Mouse (Mus musculus) embryo, embryonic 11 days (tissue): ENCODE data around the gene Strip1.
A peak's percentile ranks its signal among the peaks of the same experiment; 100 is the strongest.

Experiments used
- DNase-seq: peaks from one replicate; pipeline ENCODE4 v3.0.0-alpha.2; 2015

Gene Strip1

DNA sequence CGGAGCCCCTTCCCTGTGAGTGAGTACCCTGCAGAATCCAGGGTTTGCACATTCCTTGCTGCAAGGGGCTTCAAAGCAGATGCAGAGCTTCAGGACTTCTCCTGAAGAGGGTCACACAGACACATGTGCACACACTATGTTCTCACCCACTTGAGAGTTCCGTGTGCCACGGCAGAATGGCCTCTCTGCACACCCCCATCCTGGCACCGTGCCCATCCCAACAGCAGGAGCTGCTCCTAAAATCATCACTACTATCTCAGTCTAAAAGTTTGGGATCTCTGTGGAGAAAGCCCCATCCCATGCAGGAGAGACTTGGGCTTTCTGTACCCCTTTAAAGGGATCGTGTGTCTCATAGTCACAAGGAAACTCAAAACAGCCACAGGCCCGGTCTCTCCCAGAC lies 45.0 kb downstream of the Strip1 start:
- DNase-seq = no peak

DNA sequence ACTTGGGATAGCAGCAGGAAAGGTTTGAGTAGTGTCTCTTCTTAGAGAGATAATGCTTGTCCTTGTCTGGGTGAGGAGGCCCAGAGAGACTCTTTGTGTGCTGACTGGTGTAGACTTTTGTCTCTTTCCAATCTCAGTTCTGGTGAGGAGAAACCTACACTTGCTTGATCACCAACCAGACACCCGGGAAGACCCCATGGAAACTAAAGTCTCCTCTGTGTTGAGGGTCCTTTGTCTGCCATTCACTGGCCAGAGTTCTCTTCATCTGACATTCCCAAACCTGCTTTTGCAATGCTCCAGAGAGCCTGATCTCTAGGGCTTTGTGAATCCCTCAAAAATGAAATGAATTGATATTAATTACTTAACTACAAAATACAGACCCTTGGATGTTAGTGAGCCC lies 47.6 kb downstream of the Strip1 start:
- no peak for DNase-seq

DNA sequence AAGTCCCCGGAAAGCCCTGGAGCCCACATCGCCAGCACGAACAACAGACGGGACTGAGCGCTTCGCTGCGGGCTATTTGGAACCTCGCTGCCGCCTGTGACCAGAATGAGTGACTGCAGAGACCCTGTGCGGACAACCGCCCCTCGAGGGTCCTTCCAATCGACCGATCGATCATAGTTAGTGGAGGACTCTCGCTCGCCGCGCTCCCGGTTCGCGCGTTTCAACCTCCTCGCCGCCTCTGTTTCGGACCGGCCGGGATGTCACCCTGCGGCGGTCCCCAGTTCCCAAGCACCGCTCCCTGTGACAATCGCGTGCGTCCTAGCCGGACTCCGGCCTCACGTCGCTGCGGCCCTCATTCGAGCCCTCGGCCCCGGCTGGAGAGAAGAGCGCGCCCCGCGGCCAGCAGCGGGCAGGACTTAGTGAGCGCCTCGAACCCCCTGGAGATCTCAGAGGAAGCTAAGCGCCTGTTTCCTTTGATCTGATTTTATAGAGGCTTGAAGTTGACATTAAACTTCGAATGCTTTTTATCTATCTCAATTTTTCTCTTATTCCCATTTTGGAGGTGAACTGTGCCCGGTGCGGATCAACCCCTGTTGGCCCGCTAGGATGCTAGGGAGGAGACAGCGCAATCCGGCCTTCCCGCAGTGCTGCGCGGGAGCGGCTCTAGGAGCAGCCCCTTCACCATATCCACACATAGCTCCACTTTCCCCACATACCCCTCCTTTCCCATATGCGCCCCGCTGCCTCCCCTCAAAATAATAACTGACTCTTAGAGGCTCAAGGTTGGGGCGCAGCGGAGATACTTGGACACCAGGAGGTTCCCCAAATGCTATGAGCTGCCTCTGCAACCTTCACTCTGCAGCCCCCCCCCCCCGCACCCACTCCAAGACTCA lies 48.4 kb downstream of the Strip1 start:
- peak; percentile 68 for DNase-seq

DNA sequence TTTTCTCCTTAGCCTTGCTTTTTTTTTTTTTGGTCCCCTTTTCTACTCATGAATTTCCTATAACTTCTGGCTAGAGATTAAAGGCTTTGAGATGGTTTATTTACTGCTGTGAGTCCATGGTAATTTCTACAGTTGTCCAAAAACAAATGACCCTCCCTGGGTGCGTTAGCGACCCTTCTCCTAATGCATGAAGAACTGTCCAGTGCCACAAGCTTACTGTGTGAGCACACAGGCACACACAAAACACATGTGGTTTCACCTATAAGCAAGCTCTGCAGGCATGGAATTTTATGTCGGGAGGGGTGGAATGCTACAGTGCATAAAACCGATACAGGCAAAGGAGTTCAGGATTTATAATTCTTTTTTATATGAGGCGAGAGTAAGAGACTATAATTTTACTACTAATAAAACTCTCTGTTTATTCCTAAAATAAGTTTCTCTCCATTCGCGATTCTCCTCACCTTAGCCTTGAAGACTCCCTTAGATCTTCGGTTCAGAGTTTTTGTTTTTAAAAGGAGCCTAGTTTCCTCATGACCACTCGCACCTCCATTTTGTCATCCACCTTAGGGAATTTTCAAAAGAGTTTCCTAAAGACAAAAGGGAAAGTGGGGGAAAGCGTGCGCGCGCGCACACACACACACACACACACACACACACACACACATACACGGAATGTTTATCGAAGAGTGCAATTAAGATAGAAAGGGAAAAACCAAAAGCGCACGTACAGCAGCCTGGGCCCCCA lies 49.2 kb downstream of the Strip1 start:
- no peak for DNase-seq

DNA sequence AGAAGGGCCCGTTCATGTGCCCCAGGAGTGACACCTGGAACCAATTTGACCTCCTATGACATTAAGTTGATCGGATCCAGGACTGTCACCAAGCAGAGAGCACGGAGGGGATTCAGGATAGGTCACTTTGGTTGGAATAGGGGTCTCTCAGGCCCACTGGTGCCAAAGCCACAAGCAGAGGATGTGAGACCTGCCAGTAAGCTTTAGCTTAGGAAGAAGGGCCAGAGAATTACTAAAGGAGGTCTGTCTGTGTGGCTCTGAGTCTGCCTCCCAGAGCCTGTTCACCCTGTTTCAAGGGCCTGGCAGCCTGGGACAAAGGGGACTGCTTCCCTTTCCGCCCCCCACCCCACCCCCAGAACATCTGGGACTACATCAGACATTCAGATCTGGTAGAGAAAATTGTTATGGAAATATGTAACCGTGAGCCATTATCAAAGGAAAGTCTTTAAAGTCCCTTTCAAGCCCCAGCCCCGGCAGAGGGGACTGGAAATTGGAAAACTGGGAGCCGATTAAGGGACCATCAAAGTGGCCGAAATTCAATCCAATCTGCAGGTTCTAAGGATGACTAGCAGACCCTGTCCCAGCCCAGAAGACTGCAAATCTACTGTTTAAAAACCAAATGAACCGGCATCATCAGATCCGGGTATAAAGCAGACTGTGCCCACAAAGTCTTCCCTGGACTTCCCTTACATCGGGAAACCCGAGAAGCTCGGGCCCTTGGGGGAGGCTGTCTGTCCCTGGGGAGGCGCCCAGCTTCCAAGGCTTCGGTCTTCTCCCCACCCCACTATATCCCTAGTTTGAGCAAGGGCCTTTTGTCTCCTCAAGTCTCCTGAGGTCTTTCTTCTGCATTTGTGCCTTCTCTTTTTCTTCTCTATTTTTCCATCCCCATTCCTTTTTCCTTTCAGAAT lies 50.1 kb downstream of the Strip1 start:
- DNase-seq = no peak

DNA sequence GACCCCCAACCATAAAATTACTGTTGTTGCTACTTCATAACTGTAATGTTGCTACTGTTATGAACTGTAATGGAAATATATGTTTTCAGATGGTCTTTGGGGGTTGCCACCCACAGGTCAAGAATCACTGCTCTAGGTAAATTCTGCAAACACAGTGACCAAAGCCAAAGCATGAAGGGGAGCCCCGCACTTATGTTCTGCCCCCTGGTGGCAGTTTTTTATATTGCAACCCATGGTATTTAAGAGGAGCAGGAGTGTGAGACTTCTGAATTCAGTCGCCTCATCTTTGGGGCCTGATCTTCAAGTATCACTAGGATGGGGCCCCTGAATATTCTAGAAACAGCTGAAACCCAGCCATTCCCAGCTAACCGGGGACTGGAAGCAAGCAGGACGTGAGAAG lies 52.0 kb downstream of the Strip1 start:
- DNase-seq = peak; percentile 84

DNA sequence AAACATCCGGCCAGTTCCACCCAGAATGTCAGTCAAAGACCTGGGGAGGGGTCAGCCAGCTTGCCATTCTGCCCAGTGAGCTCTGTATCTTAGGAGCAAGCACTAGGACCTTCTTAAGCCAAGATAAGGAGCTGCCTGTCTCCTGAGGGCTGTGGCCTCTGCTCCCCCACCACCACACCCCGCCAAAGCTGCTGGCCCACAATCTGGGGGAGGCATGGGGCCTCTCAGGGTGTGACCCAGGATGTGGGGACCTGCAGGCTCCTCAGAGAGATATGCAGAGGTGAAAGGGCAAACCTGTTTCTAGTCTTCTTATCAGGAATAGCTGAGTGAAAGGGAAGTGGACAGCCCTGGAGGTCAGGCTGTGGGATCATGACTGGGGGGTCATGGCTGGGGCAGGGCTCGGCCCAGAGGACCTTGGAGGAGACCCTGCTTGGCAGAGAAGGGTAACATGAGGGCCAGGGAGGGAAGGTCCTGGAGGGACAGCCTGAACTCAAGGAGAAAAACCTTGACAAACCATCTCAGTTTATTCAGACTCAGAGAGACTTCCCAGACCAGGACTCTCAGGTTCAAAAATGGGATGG lies 53.6 kb downstream of the Strip1 start:
- no peak for DNase-seq

DNA sequence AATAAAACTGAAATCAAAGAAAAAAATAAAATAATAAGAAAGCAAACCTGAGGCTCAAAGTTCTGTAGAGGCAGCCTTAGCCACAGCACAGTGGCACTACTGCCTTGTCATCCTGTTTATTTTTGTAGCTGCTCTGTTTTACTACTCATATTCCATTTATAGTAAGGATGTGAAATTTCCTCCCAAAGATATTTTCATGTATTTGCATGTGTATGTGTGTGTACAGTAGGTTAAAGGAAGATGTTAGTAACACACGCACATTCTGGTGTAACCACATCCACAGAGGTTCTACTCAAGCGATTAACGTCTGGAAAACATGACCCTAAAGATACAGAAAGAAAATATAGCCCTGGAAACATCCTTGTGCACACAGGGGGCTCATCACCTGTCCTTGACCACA lies 54.7 kb downstream of the Strip1 start:
- no peak for DNase-seq

DNA sequence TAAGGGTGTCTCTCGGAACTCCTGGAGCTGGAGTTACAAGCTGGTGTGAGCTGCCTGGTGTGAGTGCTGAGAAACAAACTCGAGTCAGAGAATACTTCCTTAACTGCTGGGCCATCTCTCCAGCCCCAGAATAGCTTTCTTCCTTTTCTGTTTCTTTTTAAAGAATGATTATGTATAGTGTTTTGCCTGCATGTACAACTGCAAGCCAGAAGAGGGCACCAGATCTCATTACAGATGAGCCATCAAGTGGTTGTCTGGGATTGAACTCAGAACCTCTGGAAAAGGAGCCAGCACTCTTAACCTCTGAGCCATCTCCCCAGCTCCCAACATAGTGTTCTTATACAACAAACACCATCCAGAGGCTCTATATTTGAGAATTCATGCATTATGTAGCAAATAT lies 60.3 kb downstream of the Strip1 start:
- DNase-seq = no peak

DNA sequence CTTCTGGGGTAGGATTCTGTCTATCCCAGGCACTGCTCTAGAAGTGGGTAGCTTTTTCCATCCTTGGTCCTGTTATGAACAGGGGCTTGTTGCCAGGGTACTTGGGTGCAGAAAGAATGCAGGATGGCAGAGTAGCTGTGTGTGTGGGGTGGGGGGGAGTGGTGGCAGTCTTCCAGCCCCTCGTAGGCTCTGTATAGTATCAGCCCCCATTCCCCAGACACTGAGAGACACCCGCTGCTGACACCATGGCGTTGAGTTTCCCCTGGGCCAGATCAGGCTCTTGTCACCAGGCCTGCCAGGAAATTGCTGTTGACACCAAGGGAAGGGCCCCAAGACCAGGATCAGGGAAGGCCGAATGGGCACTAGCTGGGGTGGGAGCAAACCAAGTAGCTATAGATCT lies 62.8 kb downstream of the Strip1 start:
- DNase-seq = no peak

DNA sequence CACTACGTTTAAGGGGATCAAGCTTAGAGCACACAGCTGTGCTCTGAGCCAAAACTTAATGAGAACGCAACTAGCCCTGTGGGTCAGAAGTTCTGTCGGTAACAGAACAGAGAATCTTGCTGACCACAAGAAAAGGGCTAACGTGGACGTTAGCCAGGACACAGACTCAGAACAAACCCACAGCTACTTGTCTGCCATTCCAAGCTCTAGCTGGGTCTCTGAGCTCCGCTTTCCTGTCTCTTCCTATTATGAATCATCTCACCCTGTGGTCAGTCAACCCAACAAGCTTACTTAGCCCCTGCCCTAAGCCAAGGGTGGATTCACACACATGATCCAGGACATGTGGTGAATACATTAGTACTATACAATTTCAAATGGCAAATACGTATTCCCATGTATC lies 63.7 kb downstream of the Strip1 start:
- DNase-seq = no peak

DNA sequence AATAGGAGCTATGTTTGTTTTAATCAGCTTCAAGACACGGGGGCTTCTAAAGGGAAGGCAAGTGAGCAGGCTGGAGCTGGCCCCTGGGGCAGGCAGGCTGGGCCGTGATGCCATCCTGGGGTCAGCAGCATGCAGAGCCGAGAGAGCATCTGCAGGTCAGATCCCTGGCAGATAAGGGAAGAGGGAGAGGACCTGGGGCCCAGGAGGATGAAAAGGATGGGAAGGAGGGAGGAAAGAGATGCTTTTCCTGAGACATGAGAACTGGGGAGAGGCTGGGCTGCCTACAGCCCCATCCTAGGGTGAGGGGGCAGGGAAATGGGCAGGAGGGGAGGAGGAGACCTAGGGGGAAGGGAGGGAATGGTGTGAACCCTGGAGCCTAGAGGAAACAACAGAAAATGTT lies 66.2 kb downstream of the Strip1 start:
- DNase-seq = no peak

DNA sequence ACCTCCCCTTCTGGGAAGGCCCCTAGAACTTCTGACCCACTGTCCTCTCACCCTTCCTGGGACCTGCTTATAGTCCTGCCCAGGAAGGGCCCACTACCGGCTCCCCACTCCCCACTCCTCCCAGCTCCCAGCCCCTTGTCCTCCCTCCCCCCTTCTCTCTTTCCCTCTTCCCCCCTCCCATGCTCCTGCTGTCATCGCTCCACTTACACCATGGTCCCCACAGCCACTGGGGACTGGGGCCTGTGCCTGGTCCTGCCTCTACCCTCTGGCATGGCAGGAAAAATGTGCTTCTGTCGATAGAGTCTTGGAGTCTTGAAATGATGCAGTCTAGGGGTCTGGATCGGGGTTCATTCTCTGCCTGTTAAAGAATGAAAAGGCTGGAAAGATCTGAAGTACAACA lies 67.6 kb downstream of the Strip1 start:
- DNase-seq = no peak

DNA sequence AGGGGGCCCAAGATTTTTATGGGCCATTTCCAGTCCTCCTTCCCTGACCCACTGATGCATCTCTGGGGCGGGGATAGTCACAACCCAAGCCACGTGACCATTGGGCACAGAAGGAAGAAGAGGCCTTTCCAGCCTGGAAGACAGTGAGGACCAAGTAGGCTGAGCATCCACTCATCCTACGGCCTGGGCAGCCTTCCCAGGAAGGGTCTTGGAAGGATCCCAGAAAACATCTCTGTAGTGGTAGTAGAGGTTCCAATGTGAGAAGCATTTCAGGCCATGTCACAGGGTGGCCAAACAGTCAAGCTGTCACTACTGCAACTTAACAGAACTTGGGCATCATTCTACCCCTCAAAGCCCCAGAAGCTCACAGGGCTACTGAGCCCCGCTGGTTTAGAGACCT lies 68.9 kb downstream of the Strip1 start:
- DNase-seq = no peak
